Mouse (Mus musculus) CD4-positive helper T cell, adult 2 months (primary cell): Measurements from ENCODE around the gene Wdr17.
"Not testable (repeated sequence)": the region's sequence is repeated elsewhere in the genome, so short reads cannot be mapped to it uniquely, and the experiment has no call there.

Experiments used
- DNase-seq: peaks from one replicate; pipeline ENCODE4 v3.0.0-alpha.2; 2012; ENCODE audit warnings: low read depth, missing footprints, low spot score

Gene Wdr17

DNA sequence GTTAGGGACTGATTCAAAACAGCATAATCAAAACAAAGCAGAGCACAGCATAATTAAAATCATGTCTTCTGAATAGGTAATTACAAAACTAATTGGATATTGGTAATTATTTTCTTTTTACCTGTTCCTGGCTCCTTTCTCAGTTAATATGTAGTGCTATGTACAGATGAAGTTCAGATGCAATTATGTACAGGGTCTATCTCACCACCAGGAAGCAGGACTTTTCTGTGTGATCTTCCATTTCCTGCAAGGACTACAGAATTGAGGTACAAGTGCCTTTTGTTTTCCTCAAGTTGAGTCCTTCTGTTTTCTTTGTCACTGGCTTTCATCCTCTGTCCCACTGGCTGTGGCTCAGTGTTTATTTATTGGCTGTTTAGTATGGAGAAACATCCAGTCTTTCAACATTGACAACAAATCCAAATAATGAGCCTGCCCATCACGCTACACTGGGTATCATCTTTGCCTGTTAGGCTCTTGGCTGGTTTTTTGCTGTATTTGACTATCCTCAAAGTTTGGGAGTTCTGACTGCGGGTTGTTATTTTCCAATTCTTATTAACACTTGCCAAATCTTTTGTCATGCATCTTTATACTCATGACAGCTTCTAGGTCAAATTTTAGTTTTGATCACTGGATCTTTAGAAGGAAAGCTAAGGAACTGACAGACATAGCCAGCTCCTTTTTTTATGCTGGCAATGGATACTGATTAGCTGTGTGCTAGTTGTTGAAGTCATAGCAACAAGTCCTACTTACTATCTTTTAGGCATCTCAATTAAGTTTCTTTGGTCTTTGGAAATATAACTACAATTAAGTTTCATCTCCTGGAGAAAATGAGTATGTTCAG lies 94.9 kb downstream of the Wdr17 start:
- DNase-seq: no peak

GRCm38 (mm10) chr8:54780134-54780942 lies 106.6 kb downstream of the Wdr17 start:
- DNase-seq: no peak

GRCm38 (mm10) chr8:54779317-54780133 lies 107.5 kb downstream of the Wdr17 start:
- DNase-seq: no peak

DNA sequence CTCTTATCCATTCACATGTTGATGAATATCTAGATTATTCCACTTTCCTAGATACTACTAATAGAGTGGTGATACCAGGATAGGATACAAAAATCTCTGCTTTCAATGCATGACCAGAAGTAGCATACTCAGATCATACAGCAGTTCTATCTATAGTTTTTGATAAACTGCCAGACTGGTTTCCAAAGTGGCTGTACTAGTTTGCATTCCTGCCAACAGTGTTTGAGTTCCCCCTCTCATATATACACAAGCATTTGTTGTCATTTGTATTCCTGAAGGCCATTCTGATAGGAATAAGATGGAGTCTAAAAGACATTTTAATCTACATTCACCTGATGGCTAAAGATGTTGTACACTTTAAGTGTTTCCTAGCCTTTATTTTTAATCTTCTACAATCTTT lies 110.0 kb downstream of the Wdr17 start:
- no peak for DNase-seq

DNA sequence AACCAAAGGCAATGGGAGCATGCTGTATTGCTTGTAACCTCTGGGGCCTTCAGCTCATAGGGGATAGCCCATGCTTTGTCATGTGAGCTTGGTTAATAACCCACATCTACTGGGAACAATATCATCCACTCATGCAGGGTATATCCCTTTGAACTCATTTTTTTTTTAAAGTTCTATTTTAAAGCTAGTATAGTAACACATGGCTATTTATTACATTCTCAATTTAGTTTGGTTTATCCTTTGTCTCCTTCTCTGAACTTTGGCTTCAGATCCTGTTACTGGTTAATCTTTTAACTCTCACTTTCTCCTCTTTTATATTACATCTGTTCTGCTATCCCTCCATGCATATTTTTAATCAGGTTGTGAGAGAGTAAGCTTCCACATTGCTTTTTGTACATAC lies 110.7 kb downstream of the Wdr17 start:
- no peak for DNase-seq

- no peak for DNase-seq
Measured at GRCm38 (mm10) chr8:54757646-54758045, 129.3 kb downstream of the Wdr17 start.

DNA sequence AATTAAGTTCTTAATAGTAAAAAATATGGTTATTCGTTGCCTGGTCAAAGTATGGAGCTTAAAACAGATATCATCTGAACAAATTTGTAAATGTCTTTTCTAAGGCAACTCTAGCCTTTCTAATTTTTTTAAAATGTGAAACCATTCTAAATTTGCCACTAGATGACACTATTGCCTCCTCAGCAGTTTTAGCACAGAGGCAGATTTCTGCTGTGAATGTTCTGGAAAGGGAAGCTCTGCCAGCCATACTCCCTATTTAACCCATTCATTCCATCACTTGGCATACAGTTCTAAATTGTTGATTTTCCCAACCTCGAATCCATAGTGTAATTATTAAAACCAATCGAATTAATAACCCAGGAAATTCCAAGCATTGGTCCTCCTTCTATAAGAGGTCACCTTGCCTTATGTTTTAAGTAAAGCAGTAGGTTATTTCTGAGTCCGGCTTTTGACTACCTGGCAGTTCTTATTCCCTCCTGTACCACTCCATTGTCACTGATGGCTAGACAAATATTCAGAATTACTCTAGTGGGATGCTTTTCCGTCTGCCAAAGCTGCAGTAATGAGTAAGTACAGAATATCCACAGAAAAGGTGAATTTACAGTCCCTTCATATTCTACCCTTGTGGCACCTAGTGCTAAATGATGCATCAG lies 150.2 kb downstream of the Wdr17 start:
- DNase-seq: no peak

DNA sequence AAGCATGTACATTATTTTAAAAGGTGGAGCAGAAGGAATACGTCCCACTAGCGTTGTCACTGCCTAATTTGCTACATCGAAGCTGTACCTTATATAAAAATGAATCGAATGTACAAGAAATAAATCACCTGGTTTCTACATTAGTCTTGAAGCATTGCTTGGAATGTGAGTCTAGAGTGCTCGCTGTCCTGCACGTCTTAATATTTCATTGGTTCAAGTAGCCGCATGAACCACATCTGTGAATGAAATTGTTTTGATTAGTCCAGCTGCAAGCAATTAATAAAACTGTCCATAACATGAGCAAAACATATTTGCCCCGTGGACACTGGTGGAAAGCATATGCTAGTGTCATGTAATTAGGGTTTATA lies 162.3 kb downstream of the Wdr17 start:
- DNase-seq: no peak

DNA sequence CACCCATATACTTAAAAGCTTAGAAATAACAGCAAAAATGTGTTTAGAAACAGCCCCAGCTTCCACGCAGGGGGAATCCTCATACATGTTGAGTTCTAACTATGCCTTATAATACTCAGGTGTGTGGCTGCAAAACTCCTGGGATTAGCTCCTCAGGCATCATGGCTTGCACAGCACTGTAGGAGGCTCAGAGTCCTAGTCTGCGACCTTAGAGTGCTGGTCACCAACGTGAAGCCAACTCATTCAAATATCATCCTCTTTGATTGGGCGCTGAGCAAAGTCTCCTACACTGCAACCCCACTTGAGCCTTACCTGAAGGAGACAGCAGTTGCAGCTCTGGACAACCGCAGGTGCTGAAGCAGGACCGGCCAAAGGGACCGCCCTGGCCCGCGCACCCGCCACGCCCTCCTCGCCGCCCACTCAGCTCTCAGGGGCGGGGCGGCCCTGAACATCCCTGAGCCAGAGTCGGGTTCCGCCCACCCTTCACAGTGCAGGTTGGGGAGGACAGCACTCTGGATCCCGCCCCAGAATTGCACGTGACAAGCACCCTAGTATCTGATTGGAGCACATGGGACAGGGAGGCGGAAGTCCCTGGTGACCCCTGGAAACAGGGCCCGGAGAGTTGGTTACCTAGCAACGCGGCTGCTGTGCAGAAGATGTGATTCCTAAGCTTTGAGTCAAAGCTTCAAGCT lies 162.9 kb downstream of the Wdr17 start:
- DNase-seq: peak; percentile 9

- DNase-seq: no peak
Measured at GRCm38 (mm10) chr8:54718515-54718914, 168.5 kb downstream of the Wdr17 start.

DNA sequence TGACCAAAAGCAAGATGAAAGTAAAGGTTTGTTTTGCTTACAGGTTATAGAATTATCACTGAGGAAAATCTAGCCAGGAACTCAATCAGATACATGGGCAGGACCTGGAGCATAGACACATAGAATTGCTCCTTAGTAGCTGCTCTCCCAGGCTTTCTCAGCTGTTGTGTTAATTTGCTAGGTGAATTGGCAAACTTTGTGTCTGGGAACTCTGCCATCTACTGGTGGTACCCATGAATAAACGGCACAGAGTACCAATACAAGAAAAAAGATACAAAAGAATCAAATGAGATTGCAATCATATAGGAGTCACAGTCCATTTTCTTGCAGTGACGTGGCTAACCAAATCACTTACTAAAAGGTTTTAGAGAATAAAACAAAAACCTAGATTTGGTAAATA lies 181.2 kb downstream of the Wdr17 start:
- peak; percentile 2 for DNase-seq

- no peak for DNase-seq
Measured at GRCm38 (mm10) chr8:54671806-54672205, 215.2 kb downstream of the Wdr17 start.

DNA sequence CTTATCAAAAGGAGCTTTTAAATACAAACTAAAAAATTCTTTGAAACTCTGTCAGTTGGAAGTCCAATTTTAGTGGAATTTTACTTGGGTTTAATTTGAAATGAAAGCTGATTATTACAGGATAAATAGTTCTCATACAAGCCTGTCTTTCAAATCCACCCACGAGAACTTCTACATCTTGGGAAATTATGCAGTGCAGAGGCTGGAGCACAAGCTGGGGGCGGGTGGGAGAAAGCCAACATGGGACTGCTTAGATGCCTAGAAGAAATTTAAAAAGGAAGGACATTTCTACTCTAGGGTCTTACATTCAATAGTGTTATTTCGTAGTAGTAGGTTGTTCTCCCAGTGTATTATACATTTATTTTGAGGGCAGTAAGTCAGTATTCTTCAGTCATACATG lies 219.2 kb downstream of the Wdr17 start:
- DNase-seq: no peak

- DNase-seq: peak; percentile 22
Measured at GRCm38 (mm10) chr8:54660675-54661074, 226.3 kb downstream of the Wdr17 start.

GRCm38 (mm10) chr8:54659703-54660102 lies 227.3 kb downstream of the Wdr17 start:
- DNase-seq: no peak

DNA sequence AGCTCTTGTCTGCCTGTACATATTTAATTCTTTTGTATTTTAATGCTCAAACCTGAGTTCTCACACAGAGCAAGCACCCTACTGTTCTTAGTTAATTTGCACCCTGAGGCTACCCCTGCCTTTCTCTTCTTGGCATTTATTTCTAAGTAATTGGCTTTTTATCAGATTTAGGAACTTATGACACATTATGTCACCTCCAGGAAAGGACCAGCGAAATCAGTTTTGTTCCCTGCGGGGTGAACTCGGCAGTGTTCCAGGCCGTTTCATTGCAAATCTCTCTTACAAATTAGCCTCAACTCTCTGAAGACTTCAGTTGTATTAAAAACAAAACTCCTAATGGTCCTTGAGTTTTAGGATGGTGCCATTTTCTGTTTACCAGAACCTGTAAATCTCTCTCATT lies 248.3 kb downstream of the Wdr17 start:
- no peak for DNase-seq

- DNase-seq: not testable (repeated sequence)
Measured at GRCm38 (mm10) chr8:54616710-54617109, 270.3 kb downstream of the Wdr17 start.

DNA sequence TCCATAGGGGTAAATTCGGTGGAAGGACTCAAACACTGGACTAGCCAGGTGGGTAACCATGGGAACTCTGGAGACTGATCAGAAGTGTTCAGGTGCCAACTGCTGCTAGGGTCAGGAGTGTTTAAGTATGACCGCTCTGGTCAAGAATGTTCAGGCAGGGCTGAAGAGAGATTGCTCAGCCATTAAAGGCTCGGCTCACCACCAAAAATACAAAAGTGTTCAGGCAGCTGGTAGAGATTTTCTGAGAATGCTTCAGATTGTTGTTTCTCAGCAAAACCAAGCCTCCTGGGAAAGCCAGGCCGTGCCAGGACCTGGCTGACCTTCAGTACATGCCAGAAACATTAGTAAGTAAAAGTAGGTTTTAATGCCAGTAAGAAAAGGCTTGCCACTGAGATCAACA lies 276.7 kb downstream of the Wdr17 start:
- no peak for DNase-seq

DNA sequence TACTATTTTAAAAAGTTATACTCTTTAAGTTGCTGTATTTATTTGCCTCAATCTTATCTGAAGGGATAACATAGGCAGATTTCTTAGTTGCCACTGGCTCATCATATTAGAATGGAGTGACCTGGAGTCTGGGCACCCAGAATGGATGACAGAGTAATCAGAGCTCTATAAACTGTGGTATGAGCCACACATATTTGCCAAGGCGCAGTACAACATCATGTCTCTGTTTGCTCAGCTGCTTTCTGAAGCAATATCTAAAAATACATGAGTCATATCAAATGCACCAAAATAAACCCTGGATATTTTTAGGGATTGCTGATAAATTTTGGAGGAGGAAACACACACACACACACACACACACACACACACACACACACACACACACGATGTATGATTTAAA lies 277.6 kb downstream of the Wdr17 start:
- no peak for DNase-seq

DNA sequence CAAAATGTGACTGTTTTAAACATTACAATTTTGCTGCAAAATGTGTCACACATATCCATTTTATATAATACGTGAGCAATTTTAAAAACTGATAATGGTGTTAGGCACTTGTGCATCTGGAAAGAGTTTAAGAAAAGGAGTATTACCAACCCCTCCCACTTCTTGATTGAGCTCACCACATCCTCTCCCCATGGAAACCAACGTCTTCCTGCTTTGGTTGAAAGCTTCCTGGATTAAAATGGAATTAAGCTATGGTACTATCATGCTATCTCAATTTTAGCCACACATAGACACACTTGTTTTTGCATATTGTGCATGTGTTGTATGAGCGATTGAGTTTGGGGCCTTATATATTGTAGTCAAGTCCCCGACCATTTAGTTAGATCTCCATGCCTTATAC lies 283.5 kb downstream of the Wdr17 start:
- DNase-seq: no peak

DNA sequence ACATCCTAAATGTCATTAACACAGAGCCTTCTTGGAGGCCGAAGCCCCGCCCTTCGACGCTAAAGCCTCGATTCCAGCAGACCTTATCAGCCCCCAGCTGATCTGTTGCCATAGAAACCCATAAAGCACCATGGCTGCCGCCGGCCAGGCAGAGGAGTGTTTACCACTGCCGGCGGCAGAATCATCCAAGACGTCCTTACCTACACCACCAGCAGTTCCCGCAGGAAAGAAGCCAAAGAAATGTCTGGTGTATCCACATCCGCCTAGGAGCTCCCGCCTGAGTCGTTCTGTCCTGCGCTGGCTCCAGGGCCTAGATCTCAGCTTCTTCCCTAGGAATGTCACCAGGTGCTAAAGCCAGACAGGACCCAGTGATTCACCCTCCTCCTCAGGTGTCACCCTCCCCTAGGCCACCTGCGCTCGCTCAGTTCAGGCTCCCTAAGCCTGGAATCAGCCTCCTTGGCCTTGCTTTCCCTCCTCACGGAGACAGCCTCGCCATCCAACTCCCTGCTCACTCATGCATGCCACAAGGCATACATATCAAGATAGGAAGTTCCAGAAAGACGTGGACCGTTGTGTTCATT lies 286.2 kb downstream of the Wdr17 start, which contains the start of gene Spata4:
Gene Spata4 (plus strand): TSS at position 111 of the 581 bp plus-strand sequence.
- no peak for DNase-seq
